Mouse (Mus musculus): ENCODE measurements around the gene Olfr221. TPM values are rescaled to one million over a fixed set of nuclear protein-coding genes. Genes with fewer than 3 reads are reported as not detected.

The Olfr221 gene
- polyA plus RNA-seq, 2 experiments: not detected

DNA sequence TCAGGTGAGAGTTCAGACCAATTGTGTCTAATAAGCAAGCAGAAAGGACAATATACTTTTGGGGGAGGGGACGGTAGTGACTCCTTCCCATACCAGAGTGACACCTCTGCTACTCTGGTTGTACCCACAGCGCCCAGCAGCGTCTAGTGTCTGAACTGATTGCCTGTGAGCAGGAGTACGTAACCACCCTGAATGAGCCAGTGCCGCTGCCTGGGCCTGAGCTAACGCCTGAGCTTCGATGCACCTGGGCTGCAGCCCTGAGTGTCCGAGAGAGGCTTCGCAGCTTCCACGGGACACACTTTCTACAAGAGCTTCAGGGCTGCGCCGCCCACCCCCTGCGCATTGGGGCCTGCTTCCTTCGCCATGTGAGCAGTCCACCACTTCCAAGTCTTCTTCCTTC lies 44.8 kb downstream of the Olfr221 start:
- Histone ChIP-seq H3K4me2 (ENCODE audit: low read depth) (no peak overlapping the region), H3K4me3 (ENCODE audit: insufficient read depth in 1 of 2, low read depth in 2 of 2, low read length in 2 of 2) (no peak overlapping the region), H3K4me1 (replicated peaks; ENCODE audit: control insufficient read depth in 2 of 2, insufficient read depth in 2 of 2, low read length in 1 of 2) (no peaks in the 10 kb centered on the region; a peak in 1 of 4 replicates), H3K9me3 (ENCODE audit: control insufficient read depth, low read length) (no peaks in the 10 kb centered on the region), H3K36me3 (replicated peaks; ENCODE audit: control insufficient read depth, insufficient read depth, low read depth) (peaks cover 2% of the 10 kb centered on the region; the same call in 1 of the 2 replicates), H3K9ac (replicated peaks) (no peak overlapping the region), H3K27me3 (ENCODE audit: control insufficient read depth, insufficient read depth, low read length) (no peaks in the 10 kb centered on the region), H3K27ac (no peak overlapping the region)
- TF ChIP-seq CTCF (IDR thresholded peaks at IDR 0.05; ENCODE audit: low read depth) (no peak), EP300 (IDR thresholded peaks at IDR 0.05; ENCODE audit: low read depth) (no peak)
- ATAC-seq (ENCODE audit: insufficient read depth) (no peak), DNase-seq (ENCODE audit: low read depth in 3 of 3, low spot score in 3 of 3) (no peak)
- WGBS (ENCODE audit: insufficient replicate concordance): 92% methylated on average over 14 of the region's 14 CpGs

DNA sequence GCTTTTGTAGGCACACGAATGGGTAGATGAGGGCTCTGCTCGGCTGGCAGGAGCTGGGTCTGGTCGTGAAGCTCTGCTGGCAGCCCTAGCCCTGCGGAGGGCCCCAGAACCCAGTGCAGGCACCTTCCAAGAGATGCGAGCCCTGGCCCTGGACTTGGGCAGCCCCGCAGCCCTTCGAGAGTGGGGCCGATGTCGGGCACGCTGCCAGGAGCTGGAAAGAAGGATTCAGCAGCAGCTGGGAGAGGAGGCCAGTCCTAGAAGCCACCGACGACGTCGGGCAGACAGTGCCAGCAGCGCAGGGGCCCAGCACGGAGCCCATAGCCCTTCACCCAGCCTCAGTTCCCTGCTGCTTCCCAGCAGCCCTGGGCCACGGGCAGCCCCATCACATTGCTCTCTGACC lies 45.4 kb downstream of the Olfr221 start:
- Histone ChIP-seq H3K9me3 (ENCODE audit: control insufficient read depth, low read length) (no peaks in the 10 kb centered on the region), H3K9ac (replicated peaks) (no peak overlapping the region), H3K27ac (no peak overlapping the region), H3K4me2 (ENCODE audit: low read depth) (no peak overlapping the region), H3K27me3 (ENCODE audit: control insufficient read depth, insufficient read depth, low read length) (no peaks in the 10 kb centered on the region), H3K36me3 (replicated peaks; ENCODE audit: control insufficient read depth, insufficient read depth, low read depth) (peaks cover 2% of the 10 kb centered on the region; the same call in 1 of the 2 replicates), H3K4me1 (replicated peaks; ENCODE audit: control insufficient read depth in 2 of 2, insufficient read depth in 2 of 2, low read length in 1 of 2) (no peaks in the 10 kb centered on the region; a peak in 1 of 4 replicates), H3K4me3 (ENCODE audit: insufficient read depth in 1 of 2, low read depth in 2 of 2, low read length in 2 of 2) (no peak overlapping the region)
- no peak for TF ChIP-seq EP300 (IDR thresholded peaks at IDR 0.05; ENCODE audit: low read depth)
- TF ChIP-seq CTCF (IDR thresholded peaks at IDR 0.05; ENCODE audit: low read depth): no peak
- no peak for DNase-seq (ENCODE audit: low read depth in 3 of 3, low spot score in 3 of 3)
- WGBS (ENCODE audit: insufficient replicate concordance): 75% methylated on average over 16 of the region's 17 CpGs
- ATAC-seq (ENCODE audit: insufficient read depth): no peak

DNA sequence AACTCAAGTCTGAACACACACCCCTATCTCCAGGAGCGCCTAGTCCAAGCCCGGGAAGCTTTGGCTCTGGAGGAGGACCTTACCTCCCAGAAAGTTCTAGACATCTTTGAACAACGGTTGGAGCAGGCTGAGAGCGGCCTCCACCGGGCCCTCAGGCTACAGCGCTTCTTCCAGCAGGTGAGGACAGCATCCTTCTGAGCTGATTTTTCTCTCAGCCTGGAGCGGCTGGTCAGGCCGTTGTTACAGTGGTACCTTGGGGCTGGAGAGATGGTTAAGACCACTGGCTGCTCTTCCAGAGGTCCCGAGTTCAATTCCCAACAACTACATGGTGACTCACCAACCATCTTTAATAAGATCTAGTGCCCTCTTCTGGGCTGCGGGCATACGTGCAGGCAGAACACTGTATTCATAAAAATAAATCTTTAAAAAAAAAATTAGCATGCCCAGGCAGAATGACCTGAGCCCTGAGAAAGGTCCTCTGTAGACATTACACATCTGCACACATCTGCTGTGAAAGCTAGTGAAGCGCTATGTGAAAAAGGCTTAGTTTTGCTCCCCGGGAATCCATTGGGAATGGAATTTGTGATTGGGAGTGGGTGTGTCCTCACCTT lies 45.9 kb downstream of the Olfr221 start:
- H3K27ac ChIP-seq: no peak overlapping the region
- H3K4me1 ChIP-seq (replicated peaks; ENCODE audit: control insufficient read depth in 2 of 2, insufficient read depth in 2 of 2, low read length in 1 of 2): no peaks in the 10 kb centered on the region; a peak in 1 of 4 replicates
- H3K4me2 ChIP-seq (ENCODE audit: low read depth): no peak overlapping the region
- DNase-seq (ENCODE audit: low read depth in 3 of 3, low spot score in 3 of 3): no peak
- H3K9ac ChIP-seq (replicated peaks): no peak overlapping the region
- WGBS (ENCODE audit: insufficient replicate concordance): 80% methylated on average over 13 of the region's 13 CpGs
- no peak for ATAC-seq (ENCODE audit: insufficient read depth)
- no peak overlapping the region for H3K4me3 ChIP-seq (ENCODE audit: insufficient read depth in 1 of 2, low read depth in 2 of 2, low read length in 2 of 2)
- no peaks in the 10 kb centered on the region for H3K27me3 ChIP-seq (ENCODE audit: control insufficient read depth, insufficient read depth, low read length)
- H3K9me3 ChIP-seq (ENCODE audit: control insufficient read depth, low read length): no peaks in the 10 kb centered on the region
- no peak for TF ChIP-seq EP300 (IDR thresholded peaks at IDR 0.05; ENCODE audit: low read depth)
- peak; percentile 35; the same call in 1 of the 2 replicates for TF ChIP-seq CTCF (IDR thresholded peaks at IDR 0.05; ENCODE audit: low read depth)
- peaks cover 2% of the 10 kb centered on the region; the same call in 1 of the 2 replicates for H3K36me3 ChIP-seq (replicated peaks; ENCODE audit: control insufficient read depth, insufficient read depth, low read depth)

DNA sequence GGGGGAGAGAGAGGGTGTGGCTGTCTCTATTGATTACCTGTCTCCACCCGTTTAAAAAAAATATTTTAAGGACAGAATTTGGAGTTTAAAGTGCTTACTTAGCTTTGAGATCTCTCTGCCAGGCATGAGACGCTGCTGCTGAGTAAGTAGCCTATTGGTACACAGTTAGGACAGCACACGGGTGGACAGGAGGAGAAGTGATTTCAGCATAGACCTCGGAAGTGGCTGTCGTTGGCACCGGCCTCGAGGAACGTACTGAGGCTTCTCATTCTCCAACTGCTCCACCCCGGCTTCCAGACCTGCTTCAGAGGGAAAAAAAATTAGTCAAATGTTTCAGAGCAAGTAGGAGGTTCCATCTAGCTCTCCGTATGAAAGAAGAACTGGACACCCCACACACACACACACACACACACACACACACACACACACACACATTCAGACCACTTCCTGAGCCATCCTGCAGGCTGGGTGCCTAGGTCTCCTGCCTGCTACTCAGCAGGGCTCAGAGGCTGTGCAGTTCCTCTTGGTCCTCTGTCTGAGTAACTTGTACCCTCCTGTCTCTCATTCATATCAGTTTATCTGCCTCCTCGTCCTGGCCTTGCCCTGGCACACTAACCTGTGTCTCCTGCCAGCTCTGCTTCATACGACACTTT lies 46.9 kb downstream of the Olfr221 start:
- Histone ChIP-seq H3K4me1 (replicated peaks; ENCODE audit: control insufficient read depth in 2 of 2, insufficient read depth in 2 of 2, low read length in 1 of 2) (no peaks in the 10 kb centered on the region; a peak in 1 of 4 replicates), H3K9me3 (ENCODE audit: control insufficient read depth, low read length) (no peaks in the 10 kb centered on the region), H3K27me3 (ENCODE audit: control insufficient read depth, insufficient read depth, low read length) (no peaks in the 10 kb centered on the region), H3K4me2 (ENCODE audit: low read depth) (no peak overlapping the region), H3K27ac (no peak overlapping the region), H3K4me3 (ENCODE audit: insufficient read depth in 1 of 2, low read depth in 2 of 2, low read length in 2 of 2) (no peak overlapping the region), H3K36me3 (replicated peaks; ENCODE audit: control insufficient read depth, insufficient read depth, low read depth) (peaks cover 2% of the 10 kb centered on the region), H3K9ac (replicated peaks) (no peak overlapping the region)
- WGBS (ENCODE audit: insufficient replicate concordance): 48% methylated on average over 12 of the region's 12 CpGs
- TF ChIP-seq EP300 (IDR thresholded peaks at IDR 0.05; ENCODE audit: low read depth) (no peak), CTCF (IDR thresholded peaks at IDR 0.05; ENCODE audit: low read depth) (no peak)
- DNase-seq (ENCODE audit: low read depth in 3 of 3, low spot score in 3 of 3) (no peak), ATAC-seq (ENCODE audit: insufficient read depth) (no peak)

DNA sequence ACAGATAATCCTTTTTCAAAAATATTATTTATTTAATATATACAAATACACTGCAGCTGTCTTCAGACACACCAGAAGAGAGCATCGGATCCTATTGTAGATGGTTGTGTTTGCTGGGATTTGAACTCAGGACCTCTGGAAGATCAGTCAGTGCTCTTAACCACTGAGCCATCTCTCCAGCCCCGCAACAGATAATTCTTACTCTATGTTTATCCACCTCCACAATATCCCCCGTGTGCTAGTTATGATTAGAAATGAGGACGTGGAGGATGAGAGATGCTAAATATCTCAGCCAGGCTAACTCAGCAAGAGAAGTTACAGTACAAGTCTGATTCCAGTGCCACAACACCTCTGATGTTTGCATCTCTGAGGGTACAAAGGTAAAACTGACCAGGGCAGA lies 47.8 kb downstream of the Olfr221 start:
- H3K9ac ChIP-seq (replicated peaks): no peak overlapping the region
- ATAC-seq (ENCODE audit: insufficient read depth): no peak
- no peak overlapping the region for H3K4me2 ChIP-seq (ENCODE audit: low read depth)
- no peak for DNase-seq (ENCODE audit: low read depth in 3 of 3, low spot score in 3 of 3)
- H3K9me3 ChIP-seq (ENCODE audit: control insufficient read depth, low read length): no peaks in the 10 kb centered on the region
- no peaks in the 10 kb centered on the region; the same call in none of the 2 replicates for H3K36me3 ChIP-seq (replicated peaks; ENCODE audit: control insufficient read depth, insufficient read depth, low read depth)
- no peaks in the 10 kb centered on the region for H3K27me3 ChIP-seq (ENCODE audit: control insufficient read depth, insufficient read depth, low read length)
- H3K4me1 ChIP-seq (replicated peaks; ENCODE audit: control insufficient read depth in 2 of 2, insufficient read depth in 2 of 2, low read length in 1 of 2): no peaks in the 10 kb centered on the region; a peak in 1 of 4 replicates
- 65% methylated on average over 4 of the region's 4 CpGs for WGBS (ENCODE audit: insufficient replicate concordance)
- H3K4me3 ChIP-seq (ENCODE audit: insufficient read depth in 1 of 2, low read depth in 2 of 2, low read length in 2 of 2): no peak overlapping the region
- no peak overlapping the region for H3K27ac ChIP-seq
- no peak for TF ChIP-seq EP300 (IDR thresholded peaks at IDR 0.05; ENCODE audit: low read depth)
- TF ChIP-seq CTCF (IDR thresholded peaks at IDR 0.05; ENCODE audit: low read depth): no peak

Measured in liver, embryonic 14.5 days (tissue).